Mouse (Mus musculus) stomach, postnatal 0 days (tissue): ENCODE measurements around the gene Txnrd1.

Experiments used
- CTCF ChIP-seq: IDR thresholded peaks from 2 replicates; pipeline ENCODE4 v1.5.1; 2016; ENCODE audit warnings: antibody characterized with exemption, low read depth, mild to moderate bottlenecking, moderate library complexity
- EP300 ChIP-seq: optimal IDR thresholded peaks from 2 replicates; pipeline ENCODE3; 2016; ENCODE audit warnings: antibody characterized with exemption

DNA sequence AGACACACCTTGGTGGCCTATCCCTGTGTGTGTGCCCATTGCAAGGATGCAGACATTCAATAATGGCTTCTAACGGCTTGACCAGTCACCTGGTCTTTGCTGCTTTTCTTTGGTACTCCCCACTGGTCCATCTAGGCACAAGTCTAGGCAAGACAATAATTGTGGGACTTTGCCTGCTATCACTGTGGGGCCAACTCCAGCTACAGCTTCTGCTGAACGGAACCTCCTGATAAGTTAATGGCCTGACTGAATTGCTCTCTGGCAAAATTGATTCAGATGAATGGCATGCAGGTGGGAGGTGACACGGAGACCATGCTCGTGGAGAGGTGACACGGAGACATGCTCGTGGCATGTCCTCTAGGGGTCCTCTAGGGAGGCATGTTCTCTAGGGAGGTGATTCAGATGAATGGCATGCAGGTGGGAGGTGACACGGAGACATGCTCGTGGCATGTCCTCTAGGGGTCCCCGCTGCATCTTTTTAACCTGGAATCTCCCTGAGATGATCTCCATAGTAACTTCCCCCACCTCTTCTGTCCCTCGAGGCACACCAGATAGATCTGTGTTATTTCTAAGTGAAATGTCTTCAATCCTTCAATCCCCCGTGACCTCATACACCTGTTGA lies 35.3 kb upstream of the Txnrd1 start:
- no peak for TF ChIP-seq EP300
- TF ChIP-seq CTCF = no peak
